Mouse (Mus musculus) liver, embryonic 14.5 days (tissue): Measurements from ENCODE around the gene Smg6.

Source experiments
- CTCF ChIP-seq: IDR thresholded peaks from 2 replicates; pipeline ENCODE4 v1.5.1; 2016; ENCODE audit warnings: antibody characterized with exemption, low read depth, control low read depth
- EP300 ChIP-seq: IDR thresholded peaks from 2 replicates; pipeline ENCODE4 v1.6.1; 2016; ENCODE audit warnings: antibody characterized with exemption, low read depth

DNA sequence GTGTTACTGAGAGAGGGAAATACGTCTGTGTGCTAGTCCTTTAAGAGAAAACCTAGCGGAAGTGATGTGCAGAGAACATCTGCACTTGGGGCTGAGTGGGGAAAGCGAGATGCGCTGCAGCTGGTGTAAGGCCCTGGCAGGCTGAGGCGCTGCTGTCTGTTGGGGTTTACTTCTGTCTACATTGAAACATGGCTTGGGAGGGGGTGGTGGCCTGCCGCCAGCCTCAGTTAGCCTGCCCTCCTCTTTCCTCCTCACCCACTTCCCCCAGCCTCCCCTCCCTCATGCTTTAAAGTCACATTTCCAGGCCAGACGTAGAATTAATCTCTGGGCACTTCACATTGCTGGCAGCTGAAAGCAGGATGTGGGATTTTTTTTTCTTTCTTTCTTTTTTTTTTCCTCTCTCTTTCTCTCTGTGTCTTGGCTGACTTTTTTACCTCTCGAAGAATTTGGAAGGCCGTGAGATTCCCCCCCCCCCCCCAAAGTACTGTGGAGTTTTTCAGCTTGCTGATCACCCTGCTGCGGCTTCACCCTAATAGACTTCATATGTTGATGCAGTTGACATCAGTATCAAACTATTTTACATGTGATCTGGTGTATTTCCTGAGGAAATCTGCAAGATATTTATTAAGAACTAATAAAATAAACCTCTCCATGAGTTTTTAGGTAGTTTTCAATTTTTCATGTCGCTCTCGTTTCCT, 87.5 kb downstream of the Smg6 start:
- TF ChIP-seq EP300 (no peak), CTCF (no peak)
